Mouse (Mus musculus) lung, embryonic 14.5 days (tissue): ENCODE measurements around the gene Scaf8. TPM values are rescaled to one million over a fixed set of nuclear protein-coding genes. Genes with fewer than 3 reads are reported as not detected.
"Not testable (repeated sequence)": the region's sequence is repeated elsewhere in the genome, so short reads cannot be mapped to it uniquely, and the experiment has no call there.

Experiments
- ATAC-seq: fragments of 200-750 bp; cut with Nextera tagmentation; 2 replicates; pipeline ENCODE4 v1.8.0; 2017; ENCODE audit warnings: mild to moderate bottlenecking, moderate TSS enrichment, moderate library complexity; ENCODE audit not compliant: insufficient read depth
- DNase-seq: peaks from one replicate; pipeline ENCODE4 v3.0.0-alpha.2; 2015
- H3K27ac ChIP-seq: fragments of 300-500 bp; sonication (generic); 2 replicates; pipeline ENCODE4 v1.5.1; 2014; ENCODE audit warnings: low read depth, mild to moderate bottlenecking, moderate library complexity
- H3K27me3 ChIP-seq: fragments of 300-500 bp; sonication (generic); 2 replicates; pipeline ENCODE4 v1.6.1; 2014; ENCODE audit warnings: low read length, control low read depth; ENCODE audit not compliant: insufficient read depth
- H3K36me3 ChIP-seq: fragments of 300-500 bp; sonication (generic); 2 replicates; pipeline ENCODE4 v1.6.1; 2014; ENCODE audit warnings: control low read depth; ENCODE audit not compliant: insufficient read depth
- H3K4me1 ChIP-seq: fragments of 300-500 bp; sonication (generic); 2 replicates; pipeline ENCODE4 v1.6.1; 2014; ENCODE audit warnings: antibody characterized with exemption, control low read depth; ENCODE audit not compliant: insufficient read depth
- H3K4me2 ChIP-seq: fragments of 300-500 bp; sonication (generic); 2 replicates; pipeline ENCODE4 v1.6.1; 2014; ENCODE audit warnings: mild to moderate bottlenecking
- H3K4me3 ChIP-seq: fragments of 300-500 bp; sonication (generic); 2 replicates; pipeline ENCODE4 v1.5.1; 2014; ENCODE audit warnings: low read depth, low read length
- H3K9ac ChIP-seq: fragments of 300-500 bp; sonication (generic); 2 replicates; pipeline ENCODE4 v1.6.1; 2014
- H3K9me3 ChIP-seq: fragments of 300-500 bp; sonication (generic); 2 replicates; pipeline ENCODE4 v1.6.1; 2016; ENCODE audit warnings: low read depth, low read length, control low read depth
- CTCF ChIP-seq: IDR thresholded peaks from 2 replicates; pipeline ENCODE4 v1.5.1; 2016; ENCODE audit warnings: antibody characterized with exemption, low read depth
- WGBS: fragments of 180-500 bp; shearing (Covaris S2); extraction: QIAGEN DNeasy Blood & Tissue Kit; methylation state at CpG from one replicate; pipeline ENCODE4 v1.1.7; 2014; 5-methylcytosine and 5-hydroxymethylcytosine counted together
- polyA plus RNA-seq: library from polyadenylated mRNA; unstranded; fragments of >200 nt; fragmentation: Nextera tagmentation; extraction: Ambion mirVana; gene quantifications from 2 replicates; pipeline ENCODE4 v1.2.1, GENCODE M21; 2014

The Scaf8 gene
- polyA plus RNA-seq, 1 experiment from 2014 or later, result 30.2 TPM

DNA sequence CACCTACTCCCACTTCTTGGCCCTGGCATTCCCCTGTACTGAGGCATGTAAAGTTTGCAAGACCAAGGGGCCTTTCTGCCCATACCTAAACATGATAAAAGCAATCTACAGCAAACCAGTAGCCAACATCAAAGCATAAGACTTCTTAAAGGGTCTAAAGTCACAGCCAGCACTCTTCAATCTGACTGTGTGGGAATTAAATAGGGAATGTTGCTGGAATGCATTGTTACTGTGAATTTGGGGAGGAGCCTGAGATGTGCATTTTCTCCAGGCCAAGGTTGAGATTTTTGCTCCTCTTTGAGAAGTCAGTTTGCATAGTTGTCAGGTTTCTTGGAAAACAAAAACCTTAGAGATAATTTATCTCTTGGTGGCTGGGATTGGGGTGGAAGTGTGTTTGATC is 36.4 kb downstream of the Scaf8 start:
- Histone ChIP-seq H3K4me3 (no peak overlapping the region), H3K27me3 (no peaks in the 10 kb centered on the region), H3K9me3 (no peaks in the 10 kb centered on the region), H3K27ac (no peak overlapping the region), H3K4me2 (no peak overlapping the region), H3K36me3 (peaks cover 37% of the 10 kb centered on the region), H3K9ac (no peak overlapping the region), H3K4me1 (no peaks in the 10 kb centered on the region)
- DNase-seq (no peak), ATAC-seq (no peak)
- no peak for TF ChIP-seq CTCF

DNA sequence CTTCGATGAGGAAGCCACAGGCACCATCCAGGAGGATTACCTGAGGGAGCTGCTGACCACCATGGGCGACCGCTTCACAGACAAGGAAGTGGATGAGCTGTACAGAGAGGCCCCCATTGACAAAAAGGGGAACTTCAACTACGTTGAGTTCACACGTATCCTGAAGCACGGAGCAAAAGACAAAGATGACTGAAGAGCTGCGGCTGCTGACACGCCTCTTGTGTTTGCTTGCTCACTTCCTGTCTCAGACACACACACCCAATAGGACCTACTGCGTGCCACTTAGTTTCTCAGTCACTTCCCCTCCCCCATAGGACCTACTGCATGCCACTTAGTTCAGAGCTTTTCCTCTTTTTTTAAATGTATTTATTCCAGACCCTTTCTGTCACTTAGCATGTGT is 41.4 kb downstream of the Scaf8 start:
- not testable (repeated sequence) for ATAC-seq, H3K27ac ChIP-seq, H3K4me1 ChIP-seq, H3K27me3 ChIP-seq, H3K4me3 ChIP-seq, H3K9me3 ChIP-seq, H3K4me2 ChIP-seq, H3K9ac ChIP-seq
- WGBS, result 82% methylated on average over 9 of the region's 9 CpGs
- peak; percentile 17 for DNase-seq
- peaks cover 45% of the 10 kb centered on the region for H3K36me3 ChIP-seq

DNA sequence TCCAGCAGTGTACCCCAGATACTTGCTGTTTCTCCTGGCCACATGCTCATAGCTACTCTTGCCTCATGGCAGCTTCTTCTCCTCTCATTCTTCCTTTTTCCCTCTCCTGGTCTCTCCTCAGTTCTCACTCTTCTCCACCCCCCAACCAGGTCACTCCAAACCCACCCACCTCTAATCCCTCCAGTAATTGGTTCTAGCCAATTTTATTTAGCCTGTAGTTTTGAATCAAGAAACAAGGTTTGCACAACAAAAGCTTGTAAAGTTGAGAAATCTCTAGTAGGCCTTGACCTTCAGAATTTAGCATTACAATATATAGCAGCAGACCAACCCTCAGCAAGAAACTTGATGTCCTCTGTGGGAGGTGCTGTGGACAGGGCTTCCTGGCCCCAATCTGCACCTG is 42.2 kb downstream of the Scaf8 start:
- no peak overlapping the region for H3K4me3 ChIP-seq

DNA sequence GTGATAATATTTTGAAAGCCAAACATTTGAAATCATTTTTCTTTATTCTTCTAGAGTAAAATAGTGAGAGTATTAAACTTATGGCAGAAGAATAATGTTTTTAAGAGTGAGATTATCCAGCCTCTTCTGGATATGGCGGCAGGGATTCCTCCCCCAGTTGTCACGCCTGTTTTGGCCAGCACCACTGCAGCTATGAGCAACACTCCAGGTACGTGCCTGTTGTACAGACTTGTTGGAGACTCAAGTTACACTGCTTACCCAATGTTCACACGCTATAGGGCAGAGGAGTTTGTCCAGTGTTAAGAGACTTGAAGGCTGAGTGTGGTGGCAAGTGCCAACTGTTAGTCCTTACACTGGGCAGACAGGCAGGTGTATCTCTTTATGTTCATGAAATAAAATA is 48.1 kb downstream of the Scaf8 start:
- no peak overlapping the region for H3K27ac ChIP-seq
- TF ChIP-seq CTCF, result no peak
- peaks cover 53% of the 10 kb centered on the region for H3K36me3 ChIP-seq
- H3K4me1 ChIP-seq, result no peaks in the 10 kb centered on the region
- no peak overlapping the region for H3K9ac ChIP-seq
- no peaks in the 10 kb centered on the region for H3K27me3 ChIP-seq
- H3K4me3 ChIP-seq, result no peak overlapping the region
- H3K4me2 ChIP-seq, result no peak overlapping the region
- DNase-seq (no peak), ATAC-seq (no peak)
- no peaks in the 10 kb centered on the region for H3K9me3 ChIP-seq
- 79% methylated on average over 4 of the region's 4 CpGs for WGBS

More for the DNA sequence above, 42.2 kb downstream of the Scaf8 start:
- Histone ChIP-seq H3K9ac (no peak overlapping the region), H3K9me3 (no peaks in the 10 kb centered on the region), H3K27ac (no peak overlapping the region), H3K4me1 (no peaks in the 10 kb centered on the region), H3K36me3 (peaks cover 44% of the 10 kb centered on the region), H3K27me3 (no peaks in the 10 kb centered on the region), H3K4me2 (no peak overlapping the region)
- DNase-seq, result no peak
- ATAC-seq, result no peak
- TF ChIP-seq CTCF, result no peak

DNA sequence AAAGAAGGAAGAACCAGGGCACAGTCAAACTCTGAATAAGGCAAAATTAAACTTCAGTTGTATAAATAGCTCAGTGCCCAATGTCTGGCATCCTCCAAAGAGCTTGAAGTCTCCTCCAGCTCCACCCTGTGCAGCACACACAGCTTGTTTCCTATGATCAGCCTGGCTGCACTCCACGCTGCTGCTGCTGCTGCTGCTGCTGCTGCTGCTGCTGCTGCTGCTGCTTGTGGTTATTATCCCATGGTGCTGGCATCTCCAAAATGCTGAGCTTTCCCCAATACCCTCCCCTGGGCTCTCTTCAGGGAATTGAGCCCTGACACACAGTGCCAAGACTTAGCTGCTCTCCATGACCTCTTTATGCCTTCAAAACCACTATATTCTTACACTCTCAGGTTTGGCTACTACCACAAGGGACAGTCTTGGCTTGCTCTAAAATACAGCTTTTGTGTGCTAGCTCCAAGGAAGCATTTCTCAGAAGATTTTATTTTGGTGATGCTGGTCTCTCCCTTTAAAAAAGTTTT is 65.7 kb downstream of the Scaf8 start:
- not testable (repeated sequence) for DNase-seq, ATAC-seq, H3K9me3 ChIP-seq, H3K4me2 ChIP-seq, H3K9ac ChIP-seq, H3K4me1 ChIP-seq, H3K4me3 ChIP-seq, H3K27ac ChIP-seq, H3K27me3 ChIP-seq
- 92% methylated on average over 1 of the region's 1 CpGs for WGBS
- peaks cover 59% of the 10 kb centered on the region for H3K36me3 ChIP-seq

DNA sequence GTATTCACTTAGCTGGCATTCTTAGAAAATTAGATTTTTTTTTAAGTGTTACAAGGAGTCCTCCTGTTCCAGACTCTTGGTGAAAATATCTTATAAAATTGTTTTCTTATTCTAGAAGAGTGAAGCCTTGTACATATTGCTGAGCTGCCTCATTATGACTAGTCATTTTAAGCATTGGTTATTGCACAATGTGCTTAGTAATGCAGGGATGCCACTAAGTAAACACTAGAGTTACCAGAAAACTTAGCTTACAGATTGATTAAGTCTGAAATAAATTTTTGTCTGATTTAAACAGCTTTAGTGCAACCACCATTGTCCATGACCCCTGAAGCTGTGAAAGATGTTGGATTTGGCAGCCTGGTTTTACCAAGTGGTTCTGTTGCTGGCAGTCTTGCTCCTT is 80.7 kb downstream of the Scaf8 start:
- not testable (repeated sequence) for ATAC-seq, H3K4me1 ChIP-seq, H3K27ac ChIP-seq, H3K4me3 ChIP-seq, H3K27me3 ChIP-seq, H3K4me2 ChIP-seq, DNase-seq, H3K9ac ChIP-seq, H3K9me3 ChIP-seq
- H3K36me3 ChIP-seq, result peaks cover 75% of the 10 kb centered on the region

DNA sequence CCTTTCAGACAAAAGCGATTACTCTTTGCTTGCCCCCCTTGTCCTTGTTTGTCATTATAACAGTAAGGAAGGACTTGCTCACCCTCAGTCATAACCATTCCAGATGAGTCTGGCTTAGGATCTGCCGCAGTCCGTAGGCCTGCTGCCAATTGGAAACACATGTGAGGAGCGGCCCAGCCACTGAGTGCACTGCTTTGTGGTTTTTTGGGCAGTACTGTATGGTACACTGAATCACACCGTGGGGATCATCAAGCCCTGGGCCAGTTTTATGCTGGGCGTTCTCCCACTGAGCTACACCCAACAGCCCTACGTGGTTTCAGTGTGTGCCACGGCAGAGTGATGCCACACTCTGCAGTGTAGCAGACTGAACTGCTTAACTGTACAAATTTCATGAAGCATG is 85.6 kb downstream of the Scaf8 start:
- Histone ChIP-seq H3K36me3 (peaks cover 51% of the 10 kb centered on the region), H3K4me1 (no peaks in the 10 kb centered on the region), H3K4me3 (no peak overlapping the region), H3K4me2 (no peak overlapping the region), H3K9ac (no peak overlapping the region), H3K27ac (no peak overlapping the region), H3K9me3 (no peaks in the 10 kb centered on the region), H3K27me3 (no peaks in the 10 kb centered on the region)
- DNase-seq (no peak), ATAC-seq (no peak; the same call in 1 of the 2 replicates)
- 86% methylated on average over 8 of the region's 8 CpGs for WGBS
- no peak for TF ChIP-seq CTCF

DNA sequence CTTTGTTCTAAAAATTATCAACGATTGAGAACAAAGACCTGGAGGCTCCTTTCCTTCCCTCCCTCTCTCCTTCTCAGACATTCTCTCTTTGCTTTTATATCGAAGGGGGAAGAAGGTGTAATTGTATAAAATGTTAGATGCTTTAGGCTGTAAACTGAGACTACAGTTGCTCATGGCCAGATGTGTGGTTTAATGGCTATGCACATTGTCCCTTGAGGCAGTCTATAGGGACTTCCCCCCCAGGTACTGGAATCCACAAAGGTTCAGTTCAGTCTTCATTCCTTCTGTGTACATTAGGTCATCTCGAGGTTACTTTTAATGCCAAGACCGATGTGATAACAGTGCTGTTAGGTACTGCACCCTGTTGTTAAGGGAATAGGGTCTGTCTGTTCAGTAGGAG is 89.1 kb downstream of the Scaf8 start:
- Histone ChIP-seq H3K4me1 (no peaks in the 10 kb centered on the region), H3K9me3 (no peaks in the 10 kb centered on the region), H3K4me2 (no peak overlapping the region), H3K9ac (no peak overlapping the region), H3K27me3 (no peaks in the 10 kb centered on the region), H3K36me3 (peaks cover 23% of the 10 kb centered on the region), H3K27ac (no peak overlapping the region), H3K4me3 (no peak overlapping the region)
- no peak for TF ChIP-seq CTCF
- DNase-seq, result no peak
- no peak for ATAC-seq
- 72% methylated on average over 4 of the region's 4 CpGs for WGBS
